Mouse (Mus musculus) kidney, adult 2 months (tissue): ENCODE data around the gene Mtmr2.

Source experiments
- CTCF ChIP-seq: fragments of 200-500 bp; conservative IDR thresholded peaks from 2 replicates; pipeline ENCODE4 v1.5.1; 2011; ENCODE audit warnings: low read depth, mild to moderate bottlenecking, control low read depth, low read length, moderate library complexity, mixed read lengths; ENCODE audit not compliant: insufficient read depth, insufficient read length
- POLR2A ChIP-seq: fragments of 200-500 bp; IDR thresholded peaks from one replicate; pipeline ENCODE4 v1.6.1; 2011; ENCODE audit warnings: low read depth, low read length, control low read depth

DNA sequence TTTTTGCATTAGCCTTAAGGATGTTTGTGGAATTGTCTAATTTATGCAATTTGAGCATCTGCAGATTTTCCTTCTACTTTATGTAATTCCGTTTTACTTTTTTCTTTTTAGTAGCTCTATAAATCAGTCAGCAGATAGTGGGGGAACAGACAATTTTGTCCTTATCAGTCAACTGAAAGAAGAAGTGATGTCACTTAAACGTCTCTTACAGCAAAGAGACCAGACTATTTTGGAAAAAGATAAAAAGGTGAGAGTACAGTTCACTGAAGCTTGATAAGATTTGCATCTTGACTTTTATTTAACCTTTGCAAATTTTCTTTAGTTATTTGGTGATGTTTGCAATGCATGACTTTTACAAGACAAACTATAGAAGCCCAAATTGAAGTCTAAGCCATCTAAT, 88.5 kb downstream of the Mtmr2 start:
- TF ChIP-seq CTCF (no peak), POLR2A (no peak)
